Mouse (Mus musculus) ES-E14 (cell line): ENCODE results near the gene Csnk2b. TPM values are rescaled to one million over a fixed set of nuclear protein-coding genes. Genes with fewer than 3 reads are reported as not detected.

Source experiments
- DNase-seq: peaks from one replicate; pipeline ENCODE4 v3.0.0-alpha.2; 2013; ENCODE audit warnings: low read depth, low spot score
- H3K27ac ChIP-seq: 2 replicates; pipeline ENCODE4 v1.5.1; 2012; ENCODE audit warnings: low read depth, mild to moderate bottlenecking, low read length, moderate library complexity, mixed read lengths; ENCODE audit not compliant: poor library complexity, insufficient read depth, severe bottlenecking
- H3K36me3 ChIP-seq: 2 replicates; pipeline ENCODE4 v1.6.1; 2012; ENCODE audit warnings: mild to moderate bottlenecking, low read length, moderate library complexity, mixed read lengths; ENCODE audit not compliant: control insufficient read depth, poor library complexity, insufficient read depth, severe bottlenecking
- H3K4me1 ChIP-seq, 2 experiments: fragments of 150-350 bp in 1 of 2; sonication (generic) in 1 of 2; 2 replicates each; pipeline ENCODE4 v1.6.1; 2012; ENCODE audit warnings: low read length in 2 of 2, mild to moderate bottlenecking in 1 of 2, mixed read lengths in 1 of 2; ENCODE audit not compliant: control insufficient read depth in 2 of 2, insufficient read depth in 2 of 2, poor library complexity in 1 of 2
- H3K4me3 ChIP-seq, 2 experiments: fragments of 150-350 bp in 1 of 2; sonication (generic) in 1 of 2; 2 replicates each; pipeline ENCODE4 v1.5.1; 2012; ENCODE audit warnings: low read length in 2 of 2, low read depth in 1 of 2, mild to moderate bottlenecking in 1 of 2, mixed read lengths in 1 of 2; ENCODE audit not compliant: insufficient read depth in 1 of 2, poor library complexity in 1 of 2, severe bottlenecking in 1 of 2
- H3K9ac ChIP-seq: 2 replicates; pipeline ENCODE4 v1.6.1; 2012; ENCODE audit warnings: low read depth, mild to moderate bottlenecking, low read length, mixed read lengths; ENCODE audit not compliant: poor library complexity, insufficient read depth, severe bottlenecking
- H3K9me3 ChIP-seq: fragments of 150-350 bp; sonication (generic); 2 replicates; pipeline ENCODE4 v1.6.1; 2012; ENCODE audit warnings: low read depth, mild to moderate bottlenecking, low read length; ENCODE audit not compliant: control insufficient read depth, insufficient read depth
- CHD2 ChIP-seq: IDR thresholded peaks from 2 replicates; pipeline ENCODE4 v1.6.1; 2014; ENCODE audit warnings: mild to moderate bottlenecking, low read depth, low read length, inconsistent platforms
- HCFC1 ChIP-seq: IDR thresholded peaks from 2 replicates; pipeline ENCODE4 v1.6.1; 2012; ENCODE audit warnings: low read length, inconsistent platforms, borderline replicate concordance; ENCODE audit not compliant: insufficient read depth
- MAFK ChIP-seq: IDR thresholded peaks from 2 replicates; pipeline ENCODE4 v1.6.1; 2014; ENCODE audit warnings: mild to moderate bottlenecking, low read depth, low read length, inconsistent platforms; ENCODE audit not compliant: insufficient read depth
- ZC3H11A ChIP-seq: IDR thresholded peaks from 2 replicates; pipeline ENCODE4 v1.6.1; 2012; ENCODE audit warnings: low read depth, mild to moderate bottlenecking, inconsistent platforms, low read length, borderline replicate concordance
- ZNF384 ChIP-seq: IDR thresholded peaks from 2 replicates; pipeline ENCODE4 v1.6.1; 2012; ENCODE audit warnings: low read depth, low read length, inconsistent platforms
- in situ Hi-C, 2 experiments: fragments of 600-800 bp; cut with MboI; formaldehyde crosslinking; loops; one replicate each; pipeline ENCODE4 v1.15.1; 2025; ENCODE audit warnings: low sequenced_read_pairs in 2 of 2, inconsistent platforms in 1 of 2; ENCODE audit not compliant: unreplicated experiment in 2 of 2
- total RNA-seq: library from RNA; depleted of rRNA; stranded (reverse); fragments of 300-350 nt; gene quantifications from 2 replicates; pipeline ENCODE4 v1.2.3, GENCODE M21; 2012; rRNA removed

Csnk2b gene
- total RNA-seq, 1 experiment: 98.6 TPM

GRCm38 (mm10) chr17:35071454-35071853, 50.4 kb downstream of the Csnk2b start:
- H3K9me3 ChIP-seq: no peaks in the 10 kb centered on the region
- peaks cover 11 to 13% of the 10 kb centered on the region in 2 experiments; a peak in 2 of 4 replicates for H3K4me1 ChIP-seq
- H3K9ac ChIP-seq: no peak overlapping the region
- no peaks in the 10 kb centered on the region for H3K36me3 ChIP-seq
- DNase-seq: no peak
- H3K27ac ChIP-seq: no peak overlapping the region
- H3K4me3 ChIP-seq: no peak overlapping the region
- TF ChIP-seq MAFK: no peak
- no peak for TF ChIP-seq CHD2
- TF ChIP-seq ZNF384: no peak
- no peak for TF ChIP-seq ZC3H11A
- TF ChIP-seq HCFC1: no peak
- in situ Hi-C loops: no loop called here

GRCm38 (mm10) chr17:35070556-35071229, 51.2 kb downstream of the Csnk2b start:
- Histone ChIP-seq H3K9ac (no peak overlapping the region), H3K4me3 (no peak overlapping the region), H3K27ac (no peak overlapping the region), H3K36me3 (no peaks in the 10 kb centered on the region), H3K4me1 (peaks cover 9 to 16% of the 10 kb centered on the region in 2 experiments; a peak in 3 of 4 replicates), H3K9me3 (no peaks in the 10 kb centered on the region)
- TF ChIP-seq CHD2 (no peak), ZC3H11A (no peak), ZNF384 (no peak), HCFC1 (no peak), MAFK (no peak)
- in situ Hi-C loops: no loop called here
- DNase-seq: no peak

DNA sequence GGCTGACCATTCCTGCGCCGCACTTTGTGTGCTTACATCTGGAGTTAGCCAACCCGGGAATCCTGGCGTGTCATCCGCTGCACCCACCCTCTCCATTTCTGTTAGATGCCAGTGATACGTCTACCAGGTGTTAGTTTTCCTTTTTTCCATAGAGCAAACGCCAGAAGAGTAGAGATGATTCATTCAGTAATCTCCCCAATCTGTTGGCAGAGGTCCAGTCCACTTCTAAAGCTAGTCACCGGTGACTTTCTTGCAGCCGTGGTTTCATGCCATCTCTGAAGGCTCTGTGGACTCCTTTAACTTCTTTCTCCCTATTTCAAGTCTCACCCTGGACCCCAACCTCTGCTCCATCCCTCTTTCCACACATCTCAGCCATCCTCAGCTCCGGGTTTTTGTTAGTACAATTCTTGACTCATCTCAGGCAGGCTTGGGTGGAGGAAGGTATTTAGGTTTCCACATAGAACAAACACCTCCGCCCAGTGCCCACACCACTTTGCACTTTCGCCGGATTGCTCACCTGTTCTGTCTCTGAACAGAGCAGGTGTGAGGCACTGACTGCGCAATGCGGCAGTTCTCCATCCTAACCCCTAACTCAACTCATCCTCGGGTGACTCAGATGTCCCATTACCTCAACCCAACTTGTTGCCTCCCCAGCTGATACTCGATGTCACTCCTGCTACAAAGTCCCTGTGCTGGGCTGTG, 53.5 kb downstream of the Csnk2b start:
- H3K4me3 ChIP-seq: no peak overlapping the region
- H3K9me3 ChIP-seq: no peaks in the 10 kb centered on the region
- TF ChIP-seq MAFK (no peak), ZC3H11A (no peak), CHD2 (no peak), HCFC1 (no peak), ZNF384 (no peak)
- no peak for DNase-seq
- no peak overlapping the region for H3K9ac ChIP-seq
- in situ Hi-C loops: no loop called here
- no peak overlapping the region for H3K27ac ChIP-seq
- H3K36me3 ChIP-seq: no peaks in the 10 kb centered on the region
- H3K4me1 ChIP-seq: peaks cover 8 to 23% of the 10 kb centered on the region in 2 experiments; a peak in 3 of 4 replicates

Other genes starting within 250 kb of the Csnk2b start
- gene Zbtb12, start 242.6 kb downstream of the Csnk2b start, total RNA-seq: 9.4 and 11.5 TPM in 2 replicates
- 0.31 TPM in 1 of 2 replicates, not detected in the other for gene Gm20547, start 240.0 kb downstream of the Csnk2b start, total RNA-seq
- 5.0 TPM in 2 replicates for gene C2, start 223.8 kb downstream of the Csnk2b start, total RNA-seq
- gene Ehmt2, start 223.6 kb downstream of the Csnk2b start, total RNA-seq: 124 and 147 TPM in 2 replicates
- 5.5 and 8.7 TPM in 2 replicates for gene Slc44a4, start 207.6 kb downstream of the Csnk2b start, total RNA-seq
- 24.0 and 40.6 TPM in 2 replicates for gene Neu1, start 190.8 kb downstream of the Csnk2b start, total RNA-seq
- 11.0 and 14.6 TPM in 2 replicates for gene Hspa1b, start 162.8 kb downstream of the Csnk2b start, total RNA-seq
- 1.9 TPM in 1 of 2 replicates, not detected in the other for gene Gm20481, start 152.1 kb downstream of the Csnk2b start, total RNA-seq
- gene Hspa1a, start 149.9 kb downstream of the Csnk2b start, total RNA-seq: 5.8 and 5.9 TPM in 2 replicates
- gene Hspa1l, start 149.3 kb downstream of the Csnk2b start, total RNA-seq: 0.45 and 0.48 TPM in 2 replicates
- gene Lsm2, start 140.2 kb downstream of the Csnk2b start, total RNA-seq: 52.1 and 64.4 TPM in 2 replicates
- gene Vars, start 121.1 kb downstream of the Csnk2b start, total RNA-seq: 303 and 453 TPM in 2 replicates
- gene Vwa7, start 105.5 kb downstream of the Csnk2b start, total RNA-seq: 0.21 and 0.31 TPM in 2 replicates
- gene Sapcd1, start 94.0 kb downstream of the Csnk2b start, total RNA-seq: 3.1 and 4.7 TPM in 2 replicates
- 2.7 and 3.2 TPM in 2 replicates for gene Msh5, start 75.3 kb downstream of the Csnk2b start, total RNA-seq
- gene Clic1, start 72.1 kb downstream of the Csnk2b start, total RNA-seq: 113 and 133 TPM in 2 replicates
- 45.0 and 57.5 TPM in 2 replicates for gene Ddah2, start 63.0 kb downstream of the Csnk2b start, total RNA-seq
- gene Ly6g6c, start 56.7 kb downstream of the Csnk2b start, total RNA-seq: not detected in 2 replicates
- 0.26 TPM in 1 of 2 replicates, not detected in the other for gene Mpig6b, start 55.9 kb downstream of the Csnk2b start, total RNA-seq
- gene Ly6g6e, start 45.2 kb downstream of the Csnk2b start, total RNA-seq: 13.4 and 36.1 TPM in 2 replicates
- 1.6 and 4.9 TPM in 2 replicates for gene Ly6g6d, start 44.0 kb downstream of the Csnk2b start, total RNA-seq
- not detected in 2 replicates for gene Ly6g6f, start 36.4 kb downstream of the Csnk2b start, total RNA-seq
- 30.7 and 40.4 TPM in 2 replicates for gene Abhd16a, start 32.8 kb downstream of the Csnk2b start, total RNA-seq
- 0.49 TPM in 1 of 2 replicates, not detected in the other for gene Ly6g5c, start 13.8 kb downstream of the Csnk2b start, total RNA-seq
- gene Ly6g5b, start 6.6 kb downstream of the Csnk2b start, total RNA-seq: 1.4 and 1.5 TPM in 2 replicates
- gene Gpank1, start 598 bp downstream of the Csnk2b start, total RNA-seq: 21.9 and 31.1 TPM in 2 replicates
- 11.2 and 11.7 TPM in 2 replicates for gene D17H6S53E, start 4.3 kb upstream of the Csnk2b start, total RNA-seq
- 7.5 and 10.0 TPM in 2 replicates for gene Apom, start 10.0 kb upstream of the Csnk2b start, total RNA-seq
- gene Bag6, start 13.1 kb upstream of the Csnk2b start, total RNA-seq: 208 and 245 TPM in 2 replicates
- 147 and 161 TPM in 2 replicates for gene Prrc2a, start 42.8 kb upstream of the Csnk2b start, total RNA-seq
- not detected in 2 replicates for gene Aif1, start 54.0 kb upstream of the Csnk2b start, total RNA-seq
- 2.6 and 2.7 TPM in 2 replicates for gene Lst1, start 66.4 kb upstream of the Csnk2b start, total RNA-seq
- 10.1 and 19.6 TPM in 2 replicates for gene Ltb, start 72.4 kb upstream of the Csnk2b start, total RNA-seq
- gene Tnf, start 80.0 kb upstream of the Csnk2b start, total RNA-seq: 0.22 TPM in 1 of 2 replicates, not detected in the other
- gene Lta, start 83.3 kb upstream of the Csnk2b start, total RNA-seq: 0.13 TPM in 1 of 2 replicates, not detected in the other
- gene Gm16181, start 98.8 kb upstream of the Csnk2b start, total RNA-seq: not detected in 2 replicates
- gene Atp6v1g2, start 111.6 kb upstream of the Csnk2b start, total RNA-seq: 0.21 and 0.71 TPM in 2 replicates
- gene Nfkbil1, start 113.7 kb upstream of the Csnk2b start, total RNA-seq: 6.1 and 6.6 TPM in 2 replicates
- gene Ddx39b, start 119.7 kb upstream of the Csnk2b start, total RNA-seq: 316 and 414 TPM in 2 replicates
- gene H2-D1, start 140.7 kb upstream of the Csnk2b start, total RNA-seq: 30.1 and 44.9 TPM in 2 replicates
- gene H2-Q1, start 198.4 kb upstream of the Csnk2b start, total RNA-seq: 0.11 TPM in 1 of 2 replicates, not detected in the other
- 0.67 and 1.4 TPM in 2 replicates for gene H2-Q2, start 220.2 kb upstream of the Csnk2b start, total RNA-seq